Mouse (Mus musculus): ENCODE data around the gene Camta1.
"Not testable (repeated sequence)": the region's sequence is repeated elsewhere in the genome, so short reads cannot be mapped to it uniquely, and the experiment has no call there.

The Camta1 gene

GRCm38 (mm10) chr4:151073108-151073744 lies 788.5 kb downstream of the Camta1 start:
- peak; percentile 56 for DNase-seq (ENCODE audit: low read depth, low spot score)

DNA sequence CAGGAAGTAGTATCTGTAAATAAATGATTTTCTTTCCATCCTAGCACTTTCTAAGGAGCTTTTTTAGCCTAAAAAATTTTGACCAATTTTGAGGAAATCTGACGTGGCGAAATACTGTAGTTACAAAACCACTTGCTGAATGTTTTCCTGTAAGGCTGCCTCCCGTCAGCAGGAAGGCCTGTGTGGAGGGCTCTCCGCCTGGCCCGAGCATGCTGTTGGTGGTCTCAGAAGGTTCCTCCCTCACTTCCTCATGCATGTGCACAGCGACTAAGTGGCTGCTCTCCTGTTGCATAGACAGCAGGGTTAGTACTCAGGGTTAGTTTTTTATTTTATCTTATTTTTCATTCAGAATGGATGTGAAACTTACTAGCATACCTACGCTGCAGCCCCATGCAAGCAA lies 790.7 kb downstream of the Camta1 start:
- no peak for DNase-seq (ENCODE audit: low read depth, low spot score)

- no peak for DNase-seq (ENCODE audit: low read depth, low spot score)
These were observed 792.9 kb downstream of the Camta1 start for GRCm38 (mm10) chr4:151068751-151069150.

DNA sequence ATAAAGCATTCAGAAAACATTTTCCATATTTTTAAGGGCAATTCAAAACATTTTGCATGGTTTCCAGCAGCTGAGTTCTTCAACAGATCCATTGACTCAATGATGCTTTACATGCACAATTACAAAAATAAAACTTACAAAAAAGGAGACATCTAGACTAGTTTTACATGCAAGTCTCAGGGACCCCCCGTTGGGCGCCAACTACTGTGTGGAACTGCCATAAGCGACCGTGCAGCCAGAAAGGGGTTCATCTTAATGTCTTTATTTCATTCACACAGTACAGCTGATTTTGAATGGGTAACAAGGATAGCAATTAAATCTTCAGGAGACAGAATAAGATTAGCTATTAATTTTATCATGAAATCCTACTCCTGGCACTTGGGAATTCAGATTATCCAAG lies 802.1 kb downstream of the Camta1 start:
- no peak for DNase-seq (ENCODE audit: low read depth, low spot score)

DNA sequence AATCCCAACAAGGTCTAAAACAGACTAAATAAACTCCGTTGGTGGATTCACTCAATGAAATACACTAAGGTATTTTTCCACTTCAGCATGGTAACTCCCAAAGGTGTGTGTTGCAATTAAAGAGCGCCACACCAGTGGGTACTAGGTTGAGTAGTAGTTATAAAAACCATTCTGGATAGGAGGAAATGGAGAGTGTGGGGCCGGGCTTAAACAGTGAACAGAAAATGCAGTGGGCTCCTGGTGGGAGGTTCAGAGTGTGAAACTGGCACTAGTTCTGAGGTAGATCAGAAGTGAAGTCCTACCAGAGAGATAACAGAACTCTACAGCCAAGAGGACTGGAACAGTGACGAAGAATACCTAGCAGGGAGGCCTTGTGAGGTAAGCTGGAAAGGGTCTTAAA lies 803.0 kb downstream of the Camta1 start:
- no peak for DNase-seq (ENCODE audit: low read depth, low spot score)

DNA sequence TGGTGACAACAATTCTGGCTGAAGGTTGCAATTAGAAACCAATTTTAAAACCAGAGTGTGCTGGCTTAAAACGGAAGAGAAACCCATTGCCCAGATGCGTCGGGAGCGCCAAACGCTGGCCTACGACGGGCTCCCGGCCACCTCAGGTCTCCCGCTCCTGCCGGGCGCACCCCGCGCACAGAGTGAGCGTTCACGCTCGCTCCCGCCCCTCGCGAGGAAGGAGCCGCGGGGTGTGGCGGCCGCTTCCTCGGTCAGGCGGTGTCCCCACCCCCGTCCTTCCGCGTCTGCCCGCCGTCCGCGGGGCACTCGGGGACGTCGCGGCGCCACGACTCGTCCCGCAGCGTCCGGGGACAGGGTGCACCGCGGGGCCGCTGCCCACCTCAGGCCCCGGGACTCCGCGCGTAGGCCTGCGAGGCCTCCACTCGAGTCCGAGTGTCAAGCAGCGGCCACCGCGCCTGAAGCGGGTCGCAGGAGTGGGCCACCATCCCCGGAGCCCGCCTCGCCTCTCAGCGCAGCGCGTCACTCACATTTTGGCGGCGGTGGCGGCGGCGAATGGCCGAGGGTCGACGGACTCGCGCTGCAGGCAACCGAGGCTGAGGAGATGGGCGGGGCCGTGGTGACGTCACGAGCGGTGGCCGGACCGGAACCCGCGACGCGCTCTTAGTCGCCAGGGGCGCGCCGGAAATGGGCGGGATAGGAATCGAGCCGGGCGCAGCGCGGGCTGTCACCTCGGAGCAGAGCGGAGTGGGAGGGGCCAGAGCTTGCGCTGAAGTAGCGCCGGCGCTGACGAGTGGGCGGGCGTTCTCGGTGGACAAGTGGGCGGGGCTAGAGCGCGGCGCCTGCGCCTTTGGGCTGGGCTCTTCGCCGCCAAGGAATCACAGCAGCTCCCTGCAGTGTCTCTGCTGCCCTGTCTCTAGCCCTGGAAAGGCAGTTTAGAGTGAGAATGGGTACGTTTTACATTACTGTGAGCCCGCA lies 804.0 kb downstream of the Camta1 start, which contains the start of gene Vamp3:
Gene Vamp3 (minus strand): TSS at position 617 of the 975 bp plus-strand sequence.
- DNase-seq (ENCODE audit: low read depth, low spot score) = peak; percentile 100

DNA sequence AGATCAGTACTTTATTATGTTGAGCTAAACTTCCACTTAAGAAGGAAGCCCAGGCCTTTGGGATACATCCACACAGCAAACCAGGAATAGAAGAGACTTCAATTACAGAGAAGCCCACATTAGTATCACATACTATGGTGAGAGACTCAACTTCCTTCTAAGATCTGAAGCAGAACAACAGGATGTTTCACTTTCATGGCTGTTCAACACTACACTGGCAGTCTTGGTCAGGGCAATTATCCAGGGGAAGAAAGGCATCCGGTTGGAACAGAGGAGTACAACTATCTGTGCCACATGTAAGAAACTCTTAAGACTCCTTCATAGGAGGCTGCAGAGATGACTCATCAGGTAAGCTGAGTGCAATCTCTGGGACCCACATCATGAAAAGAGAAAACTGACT lies 810.5 kb downstream of the Camta1 start:
- no peak for DNase-seq (ENCODE audit: low read depth, low spot score)

DNA sequence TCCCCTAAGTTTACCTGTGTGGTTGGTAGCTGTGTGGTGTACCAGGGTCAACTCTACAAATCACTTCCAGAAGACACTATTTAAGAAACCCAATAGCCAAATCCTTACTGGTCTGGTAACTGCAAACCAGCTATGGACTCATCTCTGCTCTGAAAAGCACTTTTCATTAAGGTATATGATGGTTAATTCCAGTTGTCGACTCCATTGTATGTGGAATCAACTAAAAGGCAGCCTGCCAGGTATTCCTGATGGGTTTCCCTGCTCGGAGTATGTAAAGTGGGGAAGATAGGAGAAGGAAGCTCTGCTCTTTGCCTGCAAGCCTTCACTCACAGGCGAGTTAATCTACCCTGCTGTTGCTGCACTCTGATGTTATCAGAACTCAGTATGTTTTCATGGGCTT lies 815.2 kb downstream of the Camta1 start:
- no peak for DNase-seq (ENCODE audit: low read depth, low spot score)

DNA sequence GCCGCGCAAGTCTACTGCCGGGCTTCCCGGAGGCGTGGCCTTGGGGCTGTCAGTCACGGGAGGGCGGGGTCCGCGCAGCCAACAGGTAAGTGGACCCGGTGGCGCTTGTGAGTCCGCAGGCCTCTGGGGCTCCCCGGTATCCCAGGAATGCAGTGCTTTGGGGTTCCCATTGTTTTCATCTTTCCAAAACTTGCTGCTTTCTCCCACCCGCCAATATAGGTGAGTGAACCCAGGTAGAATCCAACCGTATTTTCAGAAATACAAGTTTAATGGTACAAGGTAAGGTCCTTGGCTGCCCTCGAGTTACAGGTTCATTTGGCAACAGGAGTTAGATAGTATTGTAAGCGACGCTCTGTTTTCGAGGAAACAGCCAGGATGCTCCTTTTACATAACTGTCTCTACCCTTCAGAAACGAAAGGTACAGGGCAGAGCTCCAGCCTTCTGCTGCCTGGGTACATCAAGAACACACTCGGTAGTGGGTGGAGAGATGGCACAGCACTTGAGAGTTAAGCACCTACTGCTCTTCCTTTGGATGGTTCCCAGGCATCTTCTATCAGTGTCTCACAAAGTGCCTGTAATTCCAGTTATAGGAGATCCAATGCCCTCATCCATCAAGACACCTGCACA lies 816.6 kb downstream of the Camta1 start:
- no peak for DNase-seq (ENCODE audit: low read depth, low spot score)

GRCm38 (mm10) chr4:151044037-151044943 lies 817.4 kb downstream of the Camta1 start, which contains the start of gene Per3:
Gene Per3 (minus strand): TSS chr4:151044665.
- peak; percentile 94 for DNase-seq (ENCODE audit: low read depth, low spot score)

DNA sequence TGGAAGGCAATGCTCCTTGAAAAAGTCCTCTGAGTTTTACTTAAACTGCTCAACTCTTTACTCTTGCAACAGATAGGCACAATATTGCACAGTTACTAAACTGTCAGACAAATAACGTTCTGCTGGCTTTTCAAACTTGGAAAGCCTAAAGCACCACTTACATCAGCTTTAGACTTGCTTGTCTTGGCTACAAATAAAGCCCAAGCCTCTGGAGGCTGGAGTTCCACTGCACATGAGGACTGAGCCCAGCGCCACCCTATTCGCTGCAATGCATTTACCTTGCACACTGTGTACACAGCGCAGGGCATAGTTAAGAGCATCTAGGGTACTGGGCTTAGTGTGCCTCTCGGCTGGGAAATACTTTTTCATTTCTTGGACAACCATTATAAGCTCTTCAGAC lies 818.4 kb downstream of the Camta1 start:
- DNase-seq (ENCODE audit: low read depth, low spot score) = no peak

DNA sequence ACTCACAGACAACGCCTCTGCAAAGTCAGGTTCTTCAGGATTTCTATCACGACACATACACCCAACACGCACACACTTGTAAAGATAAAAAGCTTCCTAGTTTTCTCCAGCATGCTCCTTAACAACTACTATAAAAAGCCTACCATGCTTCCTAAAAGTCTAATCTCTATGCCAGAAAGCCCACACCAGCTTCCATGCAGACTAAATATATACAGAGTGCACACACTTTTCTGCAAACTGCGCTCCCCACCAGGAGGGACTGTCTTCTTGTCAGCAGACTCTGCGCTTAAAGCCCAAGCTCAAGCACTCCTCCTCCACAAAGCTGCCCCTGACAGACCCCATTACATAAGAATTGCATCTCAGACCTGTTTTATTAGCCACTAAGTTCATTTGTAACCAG lies 820.2 kb downstream of the Camta1 start:
- DNase-seq (ENCODE audit: low read depth, low spot score) = no peak

GRCm38 (mm10) chr4:151037800-151038199 lies 823.9 kb downstream of the Camta1 start:
- no peak for DNase-seq (ENCODE audit: low read depth, low spot score)

- no peak for DNase-seq (ENCODE audit: low read depth, low spot score)
These were observed 825.2 kb downstream of the Camta1 start for GRCm38 (mm10) chr4:151036521-151036920.

DNA sequence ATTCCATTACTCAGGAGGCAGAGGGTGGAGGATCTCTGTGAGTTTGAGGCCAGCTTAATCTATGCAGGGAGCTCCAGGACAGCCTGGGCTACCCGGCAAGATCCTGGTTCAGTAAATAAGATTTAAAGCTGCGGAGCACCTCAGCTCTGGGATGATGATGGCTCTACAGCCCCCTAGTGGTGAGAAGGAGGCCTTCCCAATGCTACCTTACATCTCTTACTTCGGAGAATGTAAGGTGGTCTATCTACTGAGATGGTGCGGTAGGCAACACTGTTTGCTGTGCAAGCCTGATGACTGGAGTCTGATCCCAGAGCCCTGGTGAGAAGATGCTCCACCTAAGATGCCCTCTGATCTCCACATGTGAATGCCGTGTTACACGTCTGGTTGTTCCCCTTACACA lies 834.7 kb downstream of the Camta1 start:
- peak; percentile 33 for DNase-seq (ENCODE audit: low read depth, low spot score)

DNA sequence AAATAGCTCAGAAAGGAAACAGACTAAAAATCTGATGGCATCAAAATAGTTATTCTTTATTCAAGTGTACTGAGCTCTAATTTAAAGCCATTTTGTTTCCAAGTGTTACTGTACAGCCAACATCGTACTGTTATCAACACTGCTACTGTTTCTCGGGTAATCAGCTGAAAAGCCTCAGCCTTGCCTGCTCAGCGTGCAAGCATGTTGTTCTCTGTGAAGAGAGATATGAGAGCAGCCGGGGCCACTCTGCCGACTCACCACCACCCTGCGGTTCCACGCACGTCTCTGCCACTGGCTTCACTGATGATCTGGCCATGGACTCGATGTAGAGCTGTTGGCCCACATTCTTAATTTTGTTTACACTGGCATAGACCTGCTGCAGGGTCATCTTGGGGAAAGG lies 837.5 kb downstream of the Camta1 start:
- DNase-seq (ENCODE audit: low read depth, low spot score) = no peak

- not testable (repeated sequence) for DNase-seq (ENCODE audit: low read depth, low spot score)
These were observed 844.3 kb downstream of the Camta1 start for GRCm38 (mm10) chr4:151017356-151017755.

- DNase-seq (ENCODE audit: low read depth, low spot score) = no peak
These were observed 845.7 kb downstream of the Camta1 start for GRCm38 (mm10) chr4:151015946-151016345.

- DNase-seq (ENCODE audit: low read depth, low spot score) = no peak
These were observed 851.4 kb downstream of the Camta1 start for GRCm38 (mm10) chr4:151010316-151010715.

GRCm38 (mm10) chr4:151006945-151007344 lies 854.7 kb downstream of the Camta1 start:
- peak; percentile 74 for DNase-seq (ENCODE audit: low read depth, low spot score)

- DNase-seq (ENCODE audit: low read depth, low spot score) = no peak
These were observed 855.9 kb downstream of the Camta1 start for GRCm38 (mm10) chr4:151005656-151006318.
